Mouse (Mus musculus) c-Kit-positive CD71-positive TER-119-positive erythroid progenitor cells, embryonic 14.5 days (primary cell): ENCODE measurements around the gene Pbx1.
A peak's percentile ranks its signal among the peaks of the same experiment; 100 is the strongest.

ENCODE experiments used
- DNase-seq: peaks from one replicate; pipeline ENCODE4 v3.0.0-alpha.2; 2013; ENCODE audit warnings: low spot score

Pbx1 gene

DNA sequence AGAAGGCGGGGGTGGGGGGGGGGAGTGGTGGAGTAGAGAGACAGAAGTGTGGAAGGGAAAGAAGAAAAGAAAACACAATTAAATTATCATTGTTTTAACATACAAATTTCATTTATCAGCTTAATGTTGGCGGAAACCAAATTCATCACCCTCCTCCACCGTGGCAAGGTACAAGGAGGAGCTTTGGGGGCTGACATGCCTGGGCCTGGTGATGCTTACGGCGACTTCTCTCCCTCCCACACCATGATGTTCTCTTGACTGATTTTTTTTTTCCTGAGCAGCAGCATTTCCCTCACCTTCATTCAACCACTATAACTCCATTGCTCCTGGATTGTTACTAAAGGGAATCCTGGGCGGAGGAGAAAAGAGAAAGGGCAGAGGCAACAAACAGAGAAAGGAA is 89.8 kb downstream of the Pbx1 start:
- no peak for DNase-seq

DNA sequence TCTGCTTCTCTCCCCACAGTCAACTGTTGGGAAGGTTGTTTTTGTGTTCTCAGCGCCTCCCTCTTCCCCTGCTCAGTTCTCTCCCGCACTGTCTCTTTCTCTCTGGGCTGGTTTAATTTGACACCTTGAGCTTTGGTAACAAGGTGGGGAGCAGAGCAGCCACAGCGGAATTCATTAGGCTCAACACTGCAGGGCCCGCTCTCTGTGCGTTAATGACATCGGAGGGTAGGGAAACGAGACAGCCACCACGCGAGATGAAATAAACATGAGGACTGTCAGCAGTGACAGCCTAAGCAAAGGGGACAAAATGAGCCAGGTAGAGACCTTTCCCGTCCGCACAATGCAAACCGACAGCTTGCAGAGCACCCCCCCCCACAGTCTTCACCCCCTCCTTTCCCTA is 90.2 kb downstream of the Pbx1 start:
- no peak for DNase-seq

DNA sequence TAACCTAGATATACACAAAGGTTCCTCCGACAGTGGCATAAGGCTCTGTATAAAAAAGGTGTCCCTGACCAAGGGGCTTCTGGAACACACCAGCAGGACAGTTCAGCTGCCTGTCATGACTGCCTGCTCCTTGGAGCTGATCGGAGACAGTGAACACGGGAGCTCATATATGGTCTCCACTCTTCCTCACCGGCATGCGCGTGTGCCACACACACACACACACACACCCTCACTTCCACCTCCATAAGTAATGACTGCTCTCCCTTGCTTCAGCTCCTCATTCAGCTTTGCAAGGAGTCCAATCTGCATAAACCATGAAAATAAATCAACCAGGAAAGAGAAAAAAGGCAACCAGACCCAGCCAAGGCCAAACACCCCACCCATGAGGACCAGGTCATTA is 90.7 kb downstream of the Pbx1 start:
- no peak for DNase-seq

DNA sequence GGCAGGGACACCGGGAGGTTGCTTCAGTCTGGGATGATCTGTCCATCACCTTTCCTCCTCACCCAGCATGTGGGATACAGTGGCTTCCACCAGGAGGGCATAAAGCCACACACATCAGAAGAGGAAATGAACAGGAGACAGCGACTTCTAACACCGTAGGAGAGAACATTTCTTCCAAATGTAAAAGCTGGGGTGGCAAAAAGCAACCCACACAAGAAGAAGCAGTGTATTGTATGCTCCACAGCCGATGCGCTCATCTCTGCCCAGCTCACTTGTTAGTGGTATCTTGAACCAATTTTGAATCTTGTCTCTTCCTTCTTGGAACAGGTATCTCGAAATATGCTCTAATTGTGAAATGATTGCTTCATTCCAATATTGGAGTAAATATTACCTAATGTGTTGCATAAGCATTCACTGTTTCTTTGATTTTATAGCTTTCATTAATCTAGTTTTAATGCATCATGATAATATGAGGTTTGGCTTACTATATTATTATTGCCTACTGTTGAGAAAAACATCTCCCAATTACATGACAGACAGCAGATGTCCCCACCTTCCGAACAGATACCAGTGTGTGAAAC is 95.7 kb downstream of the Pbx1 start:
- no peak for DNase-seq

DNA sequence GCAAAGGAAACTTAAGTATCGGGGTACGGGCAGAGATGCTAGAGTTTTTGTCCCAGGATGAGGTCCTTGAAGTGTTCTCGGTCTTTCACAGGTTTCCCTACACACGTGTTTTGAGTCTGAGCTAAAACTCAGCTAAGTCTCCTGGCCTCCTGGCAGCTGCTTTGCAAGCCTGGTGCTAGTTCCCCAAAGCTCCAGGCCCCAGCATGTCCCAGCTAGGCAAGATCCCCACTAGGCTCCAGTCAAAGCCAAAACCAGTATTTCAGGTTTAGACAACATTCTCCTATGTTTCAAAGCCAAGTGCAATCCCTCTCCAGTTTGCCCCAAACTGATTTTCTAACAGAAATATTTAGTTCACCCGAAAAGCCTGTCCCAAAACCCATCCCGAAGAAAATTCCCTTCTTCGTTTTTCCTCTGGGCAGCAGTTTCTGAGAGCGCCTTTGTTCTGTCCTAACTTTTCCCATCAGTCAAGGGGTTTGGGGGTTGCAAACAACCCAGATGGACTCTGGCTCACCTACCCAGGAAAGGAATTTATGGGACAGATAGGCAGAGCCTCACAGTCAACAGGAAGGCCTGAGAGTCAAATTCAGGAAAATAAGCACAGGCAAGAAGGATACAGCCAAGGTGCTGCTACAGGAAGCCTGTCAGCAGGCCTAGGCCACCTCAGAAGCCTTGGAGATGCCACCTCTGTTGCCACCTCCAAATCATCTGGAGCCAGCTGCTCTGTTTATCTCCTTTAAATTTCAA is 97.1 kb downstream of the Pbx1 start:
- DNase-seq, result no peak

DNA sequence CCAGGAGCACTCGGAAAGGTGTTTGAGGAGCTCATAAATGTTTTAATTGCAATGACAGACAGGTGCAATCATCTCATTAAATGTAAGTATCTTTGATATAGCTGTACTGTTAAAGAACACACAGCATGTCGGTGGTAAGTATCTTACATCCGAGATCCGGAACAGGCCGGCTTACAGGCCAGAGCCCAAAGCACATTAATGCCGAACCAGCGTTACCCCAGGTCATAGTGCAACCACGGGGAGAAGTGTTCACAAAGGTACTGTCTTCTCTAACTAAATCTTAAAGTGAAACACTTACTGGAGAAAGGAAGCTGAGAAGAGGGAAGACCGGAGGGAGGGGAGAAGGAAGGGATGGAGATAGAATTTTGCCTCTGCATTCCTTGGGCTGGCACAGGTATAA is 100.0 kb downstream of the Pbx1 start:
- no peak for DNase-seq

DNA sequence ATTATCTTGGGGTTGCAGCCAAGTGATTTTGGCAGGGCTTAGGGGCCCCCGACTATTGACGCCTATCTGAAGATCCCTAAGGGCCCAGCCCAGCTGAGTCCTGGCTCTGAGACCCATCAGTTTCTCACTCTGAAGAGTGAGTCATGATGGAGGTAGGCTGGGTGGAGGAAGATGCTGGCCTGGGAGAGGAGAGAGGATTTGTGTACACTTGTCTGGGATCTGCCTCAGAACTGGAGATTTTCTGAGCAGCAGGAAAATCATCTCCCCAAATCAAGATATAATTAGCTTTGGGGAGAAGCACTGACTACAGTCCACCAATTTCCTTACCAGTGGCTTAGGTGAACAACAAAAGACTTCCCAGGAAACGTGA is 103.8 kb downstream of the Pbx1 start:
- DNase-seq, result no peak

DNA sequence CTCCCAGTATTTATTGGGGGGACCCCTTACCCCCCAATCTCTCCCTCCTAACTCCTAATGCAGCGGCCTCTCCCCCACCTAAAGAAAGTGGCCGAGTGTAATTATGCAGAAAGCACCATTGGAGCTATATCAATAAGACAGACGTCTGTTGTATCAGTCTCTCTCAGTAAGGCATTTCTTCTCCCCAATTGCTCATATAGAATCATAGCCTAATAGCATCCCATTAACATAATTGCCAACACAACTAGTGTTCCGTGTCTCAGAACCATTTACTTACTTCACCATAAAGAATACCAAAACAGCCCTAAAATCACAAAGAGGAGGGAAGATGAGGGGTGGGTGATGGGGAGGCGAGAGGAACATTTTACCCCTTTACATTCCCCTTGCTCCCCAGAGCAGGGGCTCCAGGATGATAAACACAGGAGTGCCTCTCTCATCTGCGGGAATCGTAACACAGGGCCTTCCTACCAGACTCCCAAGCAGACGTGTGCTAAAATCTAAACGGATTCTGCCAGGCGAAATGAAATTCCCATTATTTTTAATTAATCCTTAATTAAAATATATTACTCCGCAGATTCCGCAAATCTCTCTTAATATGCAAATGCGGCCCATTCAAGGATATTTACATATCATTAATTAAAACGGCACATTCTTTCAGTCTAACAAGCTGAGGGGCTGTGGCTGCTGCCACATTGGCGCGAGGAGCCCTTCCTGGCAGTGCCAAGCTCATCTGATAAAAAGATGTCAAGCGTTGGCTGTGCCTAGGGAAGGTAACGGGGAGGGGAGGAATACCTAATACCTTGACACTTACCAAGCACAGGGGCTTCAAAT is 104.5 kb downstream of the Pbx1 start:
- no peak for DNase-seq

DNA sequence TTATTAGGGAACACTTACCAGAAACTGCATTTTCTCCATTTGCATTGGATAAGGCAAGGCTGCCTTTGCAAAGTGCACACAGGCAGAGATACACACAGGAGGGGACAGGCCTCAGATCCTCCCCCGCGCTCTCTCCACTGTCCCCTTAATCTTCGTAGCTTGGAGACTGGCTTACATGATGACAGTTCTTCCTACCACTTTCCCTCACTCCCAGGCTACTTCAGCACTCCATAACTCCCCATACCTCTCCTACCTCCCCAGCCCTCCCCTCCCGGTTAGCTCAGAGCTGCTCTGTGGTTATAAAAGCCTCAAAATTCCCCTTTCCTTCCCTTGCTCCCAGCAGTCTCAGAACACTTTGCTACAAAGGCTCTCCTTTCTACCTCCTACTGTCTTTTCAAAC is 106.3 kb downstream of the Pbx1 start:
- no peak for DNase-seq

DNA sequence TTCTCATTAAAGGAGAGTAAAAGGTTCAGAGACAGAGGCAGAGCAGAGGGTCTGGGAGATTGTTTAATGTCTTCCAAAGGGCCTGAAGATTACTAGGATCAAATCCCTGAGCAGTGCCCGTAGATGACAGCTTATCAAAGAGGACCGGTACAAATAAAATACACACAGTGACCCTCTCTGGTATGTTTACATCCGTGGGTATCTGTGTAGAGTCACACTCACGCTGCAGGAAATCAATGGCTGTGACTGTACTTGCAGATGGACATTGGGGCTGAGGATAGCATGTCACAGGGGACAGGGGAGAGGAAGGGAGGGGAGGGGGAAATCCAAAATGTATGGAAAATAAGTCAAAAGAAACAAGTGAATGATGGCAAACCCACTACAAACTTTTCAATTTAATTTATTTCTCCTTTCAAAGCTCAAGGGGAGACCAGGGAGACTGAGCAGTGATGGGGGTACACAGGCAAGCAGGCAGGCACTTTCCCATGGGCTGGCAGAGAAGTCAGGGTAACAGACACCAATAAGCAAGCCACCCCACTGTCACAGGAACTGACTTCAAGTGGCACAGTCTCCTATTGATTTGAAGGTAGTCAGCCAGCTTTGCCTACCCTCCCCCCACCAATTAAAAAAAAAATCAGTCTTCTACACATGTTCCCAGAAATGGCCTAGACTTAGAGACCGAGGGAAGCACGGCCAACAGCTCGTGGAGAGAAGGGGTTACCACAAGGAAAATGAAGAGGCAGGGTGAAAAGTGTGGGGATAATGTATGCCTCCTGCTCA is 107.6 kb downstream of the Pbx1 start:
- DNase-seq, result no peak

DNA sequence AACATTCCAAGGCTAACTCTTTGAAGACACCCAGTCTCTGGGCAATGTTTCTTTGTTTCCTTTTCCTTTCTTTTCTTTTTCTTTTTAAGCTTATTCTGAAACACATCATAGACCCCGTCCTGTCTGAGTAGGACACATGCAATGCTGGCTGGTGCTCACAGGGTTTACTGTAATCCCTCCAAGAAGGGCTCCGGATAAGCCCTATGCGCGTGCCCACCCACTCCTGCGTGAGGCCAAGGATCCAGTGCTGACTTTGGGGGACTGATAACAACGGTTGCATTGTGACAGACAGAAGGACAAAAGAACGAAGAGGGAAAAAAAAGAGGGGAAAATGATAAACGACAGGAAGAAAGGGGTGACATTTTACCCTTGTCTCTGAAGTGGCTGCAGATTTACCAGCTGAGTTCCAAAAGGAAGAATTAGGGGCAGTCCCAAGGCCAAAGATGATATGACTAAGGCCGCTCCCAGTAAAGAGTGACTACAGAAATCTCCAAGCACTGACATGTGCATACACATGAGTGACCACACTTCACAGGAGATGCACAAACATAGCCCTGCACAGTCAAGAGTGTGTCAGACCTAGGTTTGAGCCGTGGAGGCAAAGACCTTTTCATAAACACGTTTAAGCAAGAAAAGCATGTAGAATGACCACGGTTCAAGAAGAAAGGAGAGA is 108.5 kb downstream of the Pbx1 start:
- no peak for DNase-seq

DNA sequence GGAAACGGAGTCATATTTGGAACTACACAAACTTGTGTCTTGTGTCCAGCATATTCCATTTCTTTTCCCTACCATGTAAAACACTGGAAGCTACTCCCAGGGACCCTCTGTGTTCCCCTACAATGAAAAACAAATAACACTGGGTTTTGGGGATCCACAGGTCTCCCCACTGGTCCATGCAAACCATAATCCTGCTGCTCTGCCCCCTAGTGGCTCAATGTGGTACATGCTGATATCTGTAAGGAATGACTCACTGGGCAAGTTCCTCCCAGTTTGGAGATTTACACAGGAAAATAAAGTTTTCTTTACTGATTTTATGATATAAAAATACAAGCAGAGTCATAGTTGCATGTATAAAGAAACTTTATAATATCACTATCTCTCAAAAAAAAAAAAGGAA is 109.2 kb downstream of the Pbx1 start:
- peak; percentile 64 for DNase-seq

DNA sequence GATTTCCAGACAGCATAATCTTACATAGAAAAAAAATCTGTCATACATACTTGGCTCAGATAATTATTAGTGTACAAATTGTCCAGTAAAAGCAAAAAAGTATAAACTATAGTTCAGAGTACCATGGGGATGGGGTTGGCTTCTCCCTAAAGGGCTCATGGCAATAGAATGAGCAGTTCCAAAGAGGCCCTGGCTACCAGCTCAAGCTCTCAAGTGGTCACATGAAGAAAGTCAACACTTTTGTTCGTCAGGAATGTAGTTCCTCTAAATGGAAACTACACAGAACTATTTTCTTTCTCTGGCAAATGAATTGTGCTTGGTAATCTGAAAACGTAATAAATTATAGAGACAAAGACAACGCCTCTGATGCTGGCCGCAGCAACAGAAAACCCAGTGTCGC is 112.4 kb downstream of the Pbx1 start:
- no peak for DNase-seq

DNA sequence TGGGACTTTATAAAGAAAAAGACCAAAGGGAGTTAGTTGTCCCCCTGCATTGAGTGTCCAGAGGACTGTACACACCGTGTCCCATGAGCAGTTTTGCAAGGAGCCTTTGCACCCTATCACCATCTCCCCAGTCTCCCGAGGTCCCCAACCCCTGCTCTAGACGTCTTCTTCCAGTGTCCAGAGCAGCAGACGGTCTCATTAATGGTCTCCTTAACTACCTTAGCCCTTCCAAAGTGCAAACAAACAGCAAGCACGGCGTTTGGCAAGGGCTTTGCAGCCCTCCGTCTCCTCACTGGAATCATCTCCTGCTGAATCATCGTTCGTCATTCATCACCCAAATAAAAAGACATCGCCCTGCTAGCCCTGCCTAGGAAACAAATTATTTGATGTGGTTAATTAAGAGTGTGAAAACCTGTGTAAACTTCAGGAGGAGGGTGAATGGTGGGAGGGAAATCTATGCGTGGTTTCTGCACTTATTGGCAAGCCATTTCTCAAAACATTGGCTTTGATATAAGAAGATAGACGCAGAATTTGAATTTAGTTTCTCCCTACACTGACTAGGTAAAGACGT is 113.1 kb downstream of the Pbx1 start:
- DNase-seq, result no peak

DNA sequence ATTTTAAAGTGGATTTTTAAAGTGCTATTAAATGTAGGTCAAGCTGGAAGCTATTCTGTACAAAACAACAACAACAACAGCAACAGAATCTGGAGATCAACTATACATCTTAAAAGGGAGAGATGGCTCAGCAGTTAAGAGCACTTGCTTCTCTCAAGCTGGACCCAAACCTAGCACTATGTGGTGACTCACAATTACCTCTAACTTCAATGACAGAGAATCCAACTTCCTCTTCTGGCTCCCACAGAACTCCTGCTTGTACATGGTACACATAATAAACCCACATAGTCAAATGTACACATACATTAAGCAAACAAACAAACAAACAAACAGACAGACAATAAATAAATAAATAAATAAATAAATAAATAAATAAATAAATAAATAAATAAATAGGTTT is 118.3 kb downstream of the Pbx1 start:
- DNase-seq, result no peak

DNA sequence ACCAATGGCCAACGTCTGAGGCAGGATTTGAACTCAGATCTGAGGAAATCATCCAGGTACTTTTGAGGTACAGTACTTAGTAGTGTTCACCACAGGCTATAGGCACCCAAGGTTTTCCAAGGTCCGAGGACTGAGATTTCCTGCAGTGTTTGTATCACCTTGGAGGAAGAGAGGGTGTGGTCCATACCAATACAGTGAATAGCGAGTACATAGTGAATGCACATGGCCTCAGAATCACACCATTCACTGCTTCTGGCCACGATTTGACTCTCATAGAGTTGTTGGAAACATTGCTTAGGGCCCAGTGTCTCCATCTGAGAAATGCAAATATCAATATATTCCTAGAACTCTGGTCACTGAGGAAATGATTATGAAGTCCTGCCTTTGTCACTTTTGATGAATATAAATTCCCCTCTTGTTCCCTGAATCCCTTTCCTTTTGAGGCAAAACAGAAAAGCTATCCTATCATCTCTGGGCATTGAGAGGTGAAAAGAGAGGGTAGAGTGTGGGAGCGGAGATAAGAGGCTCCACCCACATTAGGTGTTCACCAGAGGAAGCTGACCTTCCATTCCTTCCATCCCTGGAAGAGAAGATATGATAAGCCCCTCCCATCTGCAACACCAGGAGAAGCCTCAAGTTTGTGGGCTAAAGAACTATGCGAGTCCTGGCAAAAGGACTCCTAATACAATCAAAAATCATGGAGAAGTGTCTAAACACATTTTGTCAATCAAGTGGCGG is 119.2 kb downstream of the Pbx1 start:
- peak; percentile 69 for DNase-seq

DNA sequence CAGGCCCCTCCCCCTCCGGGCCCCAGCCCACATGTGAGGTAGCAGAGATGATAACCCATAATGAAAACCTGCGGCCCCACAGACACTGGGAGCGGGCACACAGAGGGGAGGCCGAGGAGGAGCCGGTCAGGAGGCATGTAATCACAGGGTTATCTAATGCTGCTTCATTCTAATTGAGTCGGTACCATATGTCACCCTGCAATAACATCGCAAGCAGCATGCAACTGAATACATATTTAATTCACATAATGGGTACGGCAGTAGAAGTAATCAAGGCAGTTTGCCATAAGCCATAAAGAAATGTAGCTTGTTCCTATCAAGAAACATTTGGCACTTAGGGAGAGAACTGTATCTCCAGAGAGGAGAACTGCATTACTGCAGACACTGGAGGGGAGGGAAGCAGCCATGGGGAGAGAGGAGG is 123.0 kb downstream of the Pbx1 start:
- DNase-seq, result no peak

DNA sequence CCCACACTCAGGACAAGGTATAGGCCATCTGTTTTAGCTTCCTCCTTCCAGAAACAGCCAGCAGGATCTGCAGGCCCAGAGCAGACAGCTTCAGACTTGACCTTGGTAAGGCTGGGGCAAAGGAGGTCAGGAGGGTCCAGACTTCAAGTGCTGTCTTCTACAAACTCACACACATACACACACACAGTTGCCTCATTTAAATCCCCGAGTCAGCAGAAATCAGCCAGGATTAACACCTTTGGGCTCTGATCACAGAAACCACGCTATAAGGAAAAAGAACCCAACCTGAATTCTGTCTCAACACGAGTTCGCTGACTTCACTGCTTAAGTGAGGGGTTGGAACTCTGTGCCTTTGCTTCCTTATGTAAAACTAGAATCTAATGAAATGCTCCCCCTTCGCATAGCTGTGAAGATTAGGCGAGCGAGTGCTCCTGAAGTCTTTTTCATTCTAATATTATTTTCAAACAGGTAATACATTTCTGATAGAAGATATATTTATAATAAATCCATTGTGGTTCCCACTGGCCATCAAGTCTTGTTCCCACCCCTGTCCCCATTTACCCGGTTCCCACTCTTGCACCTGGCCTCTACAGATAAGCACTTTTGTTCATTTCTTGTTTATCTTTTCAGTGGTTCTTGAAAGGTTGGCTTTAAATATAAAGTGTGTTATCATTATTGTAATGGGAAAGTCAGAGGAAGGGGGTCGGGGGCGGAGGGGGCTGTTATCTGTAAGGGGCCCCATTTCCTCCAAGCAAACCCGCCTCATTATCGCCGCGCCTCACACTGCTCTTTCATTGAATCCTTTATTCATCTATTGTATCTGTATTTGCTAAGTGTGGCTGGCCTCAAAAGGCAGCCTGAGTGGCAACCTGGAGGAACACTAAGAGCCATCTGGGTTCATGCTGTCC is 124.5 kb downstream of the Pbx1 start:
- peak; percentile 48 for DNase-seq

DNA sequence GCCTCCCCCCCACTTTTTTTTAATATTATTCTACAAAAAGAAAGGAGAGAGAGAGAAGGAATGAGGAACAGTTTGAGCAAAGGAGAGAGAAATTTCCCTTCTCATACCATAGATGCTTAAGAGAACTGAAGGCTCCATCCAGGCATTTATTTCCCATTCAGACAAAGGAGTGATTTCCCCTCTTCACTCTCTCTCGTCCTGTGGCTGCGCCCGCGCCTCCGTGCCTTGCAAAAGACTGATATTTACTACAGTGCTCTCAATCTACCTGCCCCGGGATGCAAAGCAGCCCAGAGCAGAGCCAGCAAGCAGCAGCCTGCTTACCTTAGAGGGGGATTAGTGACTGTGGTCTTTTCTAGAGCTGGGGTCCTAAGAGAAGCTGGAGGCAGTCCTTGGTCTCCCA is 131.6 kb downstream of the Pbx1 start:
- no peak for DNase-seq

DNA sequence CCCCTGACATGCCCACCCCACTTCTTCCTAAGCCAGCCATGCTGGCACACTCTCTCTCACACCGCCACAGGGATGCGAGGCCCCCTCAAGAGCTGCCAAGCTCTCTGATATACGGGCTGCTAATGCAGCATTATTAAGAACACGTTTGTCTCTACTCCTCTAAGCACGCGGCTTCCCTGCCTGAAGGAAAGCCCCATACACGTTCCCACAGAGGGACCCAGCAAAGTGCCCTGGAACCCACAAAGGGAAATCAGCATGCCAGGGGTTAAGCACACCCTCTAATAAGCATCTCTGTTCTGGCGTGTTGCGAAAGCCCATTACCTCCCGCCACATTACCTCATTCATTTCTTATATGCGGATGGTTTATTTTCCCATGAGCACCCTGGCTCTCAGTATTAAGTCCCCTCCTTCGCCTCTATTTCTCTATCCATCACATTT is 132.1 kb downstream of the Pbx1 start:
- no peak for DNase-seq
